Mouse (Mus musculus): ENCODE results near the gene Lars2.

Lars2 gene

GRCm38 (mm10) chr9:123478586-123479195 lies 112.0 kb downstream of the Lars2 start, which contains the start of gene Limd1:
Gene Limd1, plus strand, starts transcription at chr9:123478706.
- peak; percentile 60 to 65 for DNase-seq

- no peak for DNase-seq
Measured at GRCm38 (mm10) chr9:123479196-123479669, 112.5 kb downstream of the Lars2 start.

- DNase-seq, result no peak
Measured at GRCm38 (mm10) chr9:123479876-123480252, 113.1 kb downstream of the Lars2 start.

GRCm38 (mm10) chr9:123480253-123480921 lies 113.7 kb downstream of the Lars2 start:
- no peak for DNase-seq

- DNase-seq, result no peak
Measured at GRCm38 (mm10) chr9:123481136-123481535, 114.4 kb downstream of the Lars2 start.

DNA sequence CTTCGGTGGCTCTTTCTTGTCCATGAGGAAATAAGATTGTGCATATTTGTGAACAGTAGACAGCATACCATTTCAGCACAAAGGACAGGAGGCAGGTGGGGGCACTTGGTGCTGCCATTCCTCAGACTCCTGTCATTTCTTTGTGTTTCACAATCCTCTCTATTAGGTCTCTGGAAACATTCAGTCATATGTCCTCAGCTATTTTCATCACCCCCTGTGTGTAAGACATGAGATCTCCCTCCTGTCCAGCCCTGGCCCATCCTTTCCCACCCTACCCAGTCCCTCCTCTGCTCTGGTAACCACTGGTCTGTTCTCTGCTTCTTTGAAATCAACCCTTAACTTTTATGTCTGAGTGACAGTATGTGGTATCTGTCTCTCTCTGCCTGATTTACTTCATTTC lies 116.9 kb downstream of the Lars2 start:
- no peak for DNase-seq

- no peak for DNase-seq
Measured at GRCm38 (mm10) chr9:123484830-123485229, 118.1 kb downstream of the Lars2 start.

GRCm38 (mm10) chr9:123485561-123485960 lies 118.8 kb downstream of the Lars2 start:
- DNase-seq, result no peak

GRCm38 (mm10) chr9:123486635-123487034 lies 119.9 kb downstream of the Lars2 start:
- no peak for DNase-seq

DNA sequence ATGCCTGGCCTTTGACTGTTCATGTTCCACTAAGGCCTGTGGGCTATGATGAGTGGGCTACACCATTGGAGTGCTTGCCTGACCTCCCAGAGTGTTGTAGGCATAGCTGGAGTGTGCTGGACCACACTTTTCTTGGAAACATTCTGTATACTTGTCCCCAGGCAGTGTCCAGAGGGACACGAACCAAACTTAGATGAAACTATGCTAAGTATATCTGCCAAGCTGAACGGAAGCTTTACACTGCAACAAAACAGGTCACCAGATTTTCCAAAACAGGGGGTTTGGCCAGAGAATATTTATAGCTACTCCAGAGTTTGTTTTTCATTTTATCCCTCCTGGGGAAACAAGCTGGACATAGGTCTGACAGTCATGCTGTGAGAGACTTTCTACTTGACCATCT lies 122.3 kb downstream of the Lars2 start:
- no peak for DNase-seq

DNA sequence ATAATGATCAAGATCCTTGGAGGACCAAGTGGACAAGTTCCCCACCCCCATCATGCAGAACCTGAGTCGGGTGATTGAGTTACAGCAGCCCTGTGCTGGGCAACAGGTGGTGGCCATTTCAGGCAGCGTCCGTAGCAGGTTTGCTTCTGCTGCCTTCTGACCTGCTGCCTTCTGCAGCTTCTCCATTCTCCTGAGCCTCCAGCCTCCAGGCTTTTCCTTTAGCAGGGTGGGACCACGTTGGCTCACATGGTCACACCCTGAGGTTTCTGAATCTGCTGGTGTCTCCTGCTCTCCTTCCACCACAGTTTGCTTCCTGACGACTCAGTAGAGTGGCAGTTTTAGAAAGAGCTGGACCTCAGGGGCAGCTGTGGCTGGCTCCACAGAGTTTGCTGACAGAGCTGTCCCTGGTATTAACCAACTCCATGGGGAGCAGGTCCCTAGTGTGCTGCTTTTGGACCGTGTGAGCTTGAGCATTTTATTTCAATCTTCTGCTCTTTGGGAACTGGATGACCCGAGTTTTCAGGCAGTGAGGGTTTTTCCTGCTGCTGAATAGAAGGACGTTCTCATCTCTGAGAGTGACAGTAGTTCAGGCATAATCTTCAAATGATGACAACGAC lies 123.1 kb downstream of the Lars2 start:
- no peak for DNase-seq

DNA sequence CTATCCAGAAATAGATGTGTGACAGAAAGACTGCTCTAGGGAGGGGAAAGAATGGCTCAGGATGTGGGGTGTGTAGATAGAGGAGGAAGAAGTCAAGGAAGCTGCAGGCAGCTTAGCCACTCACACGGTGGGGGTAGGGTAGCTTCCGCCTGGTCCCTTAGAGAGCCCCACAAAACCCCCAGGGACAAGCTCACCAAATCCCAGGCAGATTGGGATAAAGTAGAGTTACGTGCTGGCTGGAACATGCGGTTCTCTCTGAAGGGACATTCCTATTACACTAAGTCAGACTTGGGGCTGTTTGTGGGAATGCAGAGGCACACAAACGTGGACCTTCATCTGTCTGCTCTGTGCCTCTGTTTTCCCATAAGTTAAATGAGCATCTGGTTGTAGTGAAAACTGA lies 124.2 kb downstream of the Lars2 start:
- no peak for DNase-seq

DNA sequence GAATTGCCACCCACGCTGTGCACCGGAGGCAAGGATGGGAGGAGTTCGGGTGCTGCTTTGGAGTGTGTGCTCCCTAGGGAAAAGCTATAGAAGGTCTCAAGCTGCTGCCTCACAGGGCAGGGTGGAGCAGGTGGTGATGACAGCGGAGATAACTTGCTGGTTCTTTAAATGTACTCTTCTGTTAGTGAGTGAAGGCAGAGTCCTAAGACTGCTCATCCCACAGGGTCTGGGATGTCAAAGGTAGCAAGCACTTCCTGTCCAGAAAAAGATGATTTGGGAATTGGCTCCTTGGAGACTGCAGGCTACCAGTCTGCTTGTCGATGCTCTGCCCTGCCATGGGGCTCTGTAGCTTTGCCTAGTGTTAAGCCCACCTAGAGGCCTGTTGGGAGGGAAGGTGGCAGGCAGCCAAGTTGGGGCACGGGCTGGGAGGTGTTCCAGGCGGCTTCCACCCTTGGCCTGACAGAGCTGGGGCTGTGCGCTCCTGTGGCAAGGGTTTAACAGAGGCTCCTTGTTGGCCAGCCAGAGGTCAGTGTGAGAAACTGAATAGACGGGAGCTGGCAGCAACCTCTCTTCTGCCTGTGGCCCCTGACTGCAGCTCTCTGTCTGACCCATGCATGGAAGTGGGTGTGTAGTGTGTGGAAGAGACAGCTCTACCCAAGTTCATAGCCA lies 125.3 kb downstream of the Lars2 start:
- peak; percentile 49 for DNase-seq

DNA sequence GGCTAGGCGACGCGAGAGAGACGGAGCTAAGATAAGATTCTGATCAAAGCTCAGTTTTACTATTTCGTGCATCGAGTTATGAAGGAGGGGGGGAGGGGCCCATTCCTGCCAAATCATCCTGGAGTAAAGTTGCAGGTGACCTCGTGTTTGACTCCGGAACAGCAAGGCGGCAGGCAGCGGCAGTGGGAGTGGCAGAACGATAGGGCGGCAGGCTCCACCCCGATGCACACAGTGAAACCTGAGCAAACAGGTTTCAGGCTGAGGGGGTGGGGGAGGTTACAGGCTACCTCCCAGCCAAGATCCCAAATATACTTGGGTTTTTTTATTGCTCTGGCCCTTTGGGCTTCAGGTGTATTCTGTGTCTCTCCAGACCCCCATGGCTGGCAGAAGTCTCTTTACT lies 129.9 kb downstream of the Lars2 start:
- DNase-seq, result peak; percentile 47 to 49

GRCm38 (mm10) chr9:123497906-123498305 lies 131.2 kb downstream of the Lars2 start:
- DNase-seq, result no peak

GRCm38 (mm10) chr9:123500480-123500879 lies 133.8 kb downstream of the Lars2 start:
- DNase-seq, result no peak

- no peak for DNase-seq
Measured at GRCm38 (mm10) chr9:123503171-123503834, 136.6 kb downstream of the Lars2 start.

DNA sequence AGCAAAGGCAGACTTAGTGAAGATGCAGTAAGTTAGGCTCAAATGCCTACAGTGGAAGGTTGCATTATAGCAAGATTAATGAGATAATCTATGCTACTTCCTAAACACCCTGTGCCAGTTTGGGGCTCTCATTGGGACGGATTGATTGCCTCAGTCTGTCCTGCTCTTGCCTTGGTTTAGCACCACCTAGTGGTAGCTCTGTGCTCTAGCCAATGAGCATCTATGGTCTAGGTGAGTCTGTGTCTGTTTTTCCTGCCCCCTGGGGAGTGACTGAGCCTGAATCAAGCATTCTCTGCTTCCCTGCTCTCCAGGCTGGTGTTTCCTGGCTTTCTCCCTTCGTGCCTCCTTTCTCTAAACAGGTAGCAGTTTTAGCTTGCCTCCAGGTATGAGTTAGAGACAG lies 137.6 kb downstream of the Lars2 start:
- peak; percentile 67 to 73 for DNase-seq

GRCm38 (mm10) chr9:123505598-123505997 lies 138.9 kb downstream of the Lars2 start:
- DNase-seq, result peak; percentile 72 to 80

GRCm38 (mm10) chr9:123506270-123507146 lies 139.8 kb downstream of the Lars2 start:
- DNase-seq, result no peak

DNA sequence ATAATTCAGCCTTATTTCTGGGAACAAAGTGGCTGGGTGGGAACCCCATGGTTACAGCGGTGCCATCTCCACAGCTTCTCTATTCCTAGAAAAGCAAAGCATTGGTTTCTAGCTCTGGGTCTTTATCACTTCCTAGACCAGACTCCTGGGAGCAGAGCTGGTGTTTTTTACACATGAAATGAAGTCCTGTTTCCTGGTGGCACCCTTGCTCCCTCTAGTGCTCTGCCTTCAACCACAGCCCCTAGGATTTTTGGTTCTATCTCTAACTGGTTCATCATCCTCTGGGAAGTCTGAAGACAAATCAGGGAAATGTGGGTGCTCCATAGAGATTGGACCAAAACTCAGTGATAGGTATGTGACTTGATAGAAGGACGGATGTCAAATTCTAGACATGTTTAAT lies 140.7 kb downstream of the Lars2 start:
- no peak for DNase-seq

- DNase-seq, result no peak
Measured at GRCm38 (mm10) chr9:123508986-123509385, 142.3 kb downstream of the Lars2 start.
